18 mouse cellular contexts compared by ENCODE assay signal in genomic region chr1:166035045-166035444, GRCm38 (mm10).
"Had no signal": no experiment of that assay in that cellular context is flagged by ENCODE, and none has a peak within 500 bp of the region (broad histone marks: within the 10 kb centered on the region; RNA-seq: fewer than 3 reads in every experiment).

No protein-coding gene starts in this region.

- H3K36me3 ChIP-seq: midbrain, embryonic 12.5 days; neural tube, embryonic 13.5 days; neural tube, embryonic 15.5 days had no signal

- DNase-seq: lung, adult 18-20 months; lung, embryonic 14.5 days; lung, postnatal 10 days; lung, postnatal 36 days; midbrain, embryonic 14.5 days; retina, postnatal 1 day; right cerebral cortex, adult 18-20 months; right cerebral cortex, postnatal 25 days; right cerebral cortex, postnatal 4 days; spleen, adult 18-20 months; thymus, adult 18-20 months; thymus, postnatal 14 days; thymus, postnatal 36 days had no signal

- H3K9ac ChIP-seq: lung, embryonic 14.5 days; midbrain, embryonic 12.5 days; neural tube, embryonic 13.5 days; neural tube, embryonic 15.5 days had no signal

- H3K9me3 ChIP-seq: midbrain, embryonic 12.5 days; neural tube, embryonic 13.5 days had no signal

- H3K4me1 ChIP-seq: neural tube, embryonic 13.5 days; neural tube, embryonic 15.5 days had no signal

- H3K27me3 ChIP-seq: megakaryocyte, embryonic 14.5 days; midbrain, embryonic 12.5 days; neural tube, embryonic 13.5 days; neural tube, embryonic 15.5 days had no signal

- H3K4me2 ChIP-seq: lung, embryonic 14.5 days; midbrain, embryonic 12.5 days; neural tube, embryonic 13.5 days; neural tube, embryonic 15.5 days had no signal

- H3K4me3 ChIP-seq: megakaryocyte, embryonic 14.5 days; midbrain, embryonic 12.5 days; neural tube, embryonic 13.5 days; neural tube, embryonic 15.5 days had no signal

- H3K27ac ChIP-seq: macrophage; midbrain, embryonic 12.5 days; neural tube, embryonic 13.5 days; neural tube, embryonic 15.5 days had no signal
